Mouse (Mus musculus) ovary, postnatal 10 days (tissue): Measurements from ENCODE around the gene Pde4d.

Experiments
- DNase-seq: peaks from one replicate; pipeline ENCODE4 v3.0.0; 2022; ENCODE audit warnings: low spot score

Gene Pde4d

DNA sequence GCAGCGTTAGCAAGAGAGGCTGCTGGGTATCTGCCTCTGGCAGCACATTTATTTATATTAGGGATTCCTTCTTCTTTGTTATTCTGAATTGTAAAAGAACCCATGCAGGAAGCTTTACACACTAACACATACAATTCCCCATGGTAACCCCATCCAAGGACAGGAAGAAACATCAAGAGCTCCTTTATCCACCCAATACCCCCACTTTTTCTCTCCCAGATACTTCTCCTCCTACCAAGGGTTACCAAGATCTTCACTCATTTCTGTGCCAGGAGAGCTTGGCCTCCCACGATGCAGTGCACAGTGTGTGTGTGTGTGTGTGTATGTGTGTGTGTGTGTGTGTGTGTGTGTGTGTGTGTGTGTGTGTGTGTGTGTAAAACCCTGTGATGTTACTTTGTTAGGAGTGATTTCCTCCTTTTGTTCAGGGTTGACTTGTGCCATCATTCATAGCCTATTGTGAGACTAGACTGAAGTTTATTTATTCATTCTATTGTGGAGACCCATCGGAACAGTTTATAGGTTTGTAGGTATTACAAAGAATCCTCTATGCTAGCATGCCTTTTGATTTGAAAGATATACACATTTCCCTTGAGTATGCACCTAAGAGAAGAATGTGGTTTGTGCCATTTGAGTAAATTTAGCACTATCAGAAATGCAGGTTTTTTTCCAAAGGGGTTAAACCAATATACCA lies 846.7 kb downstream of the Pde4d start:
- DNase-seq: no peak

- DNase-seq: no peak
These were observed 849.1 kb downstream of the Pde4d start for GRCm38 (mm10) chr13:109298852-109299251.

DNA sequence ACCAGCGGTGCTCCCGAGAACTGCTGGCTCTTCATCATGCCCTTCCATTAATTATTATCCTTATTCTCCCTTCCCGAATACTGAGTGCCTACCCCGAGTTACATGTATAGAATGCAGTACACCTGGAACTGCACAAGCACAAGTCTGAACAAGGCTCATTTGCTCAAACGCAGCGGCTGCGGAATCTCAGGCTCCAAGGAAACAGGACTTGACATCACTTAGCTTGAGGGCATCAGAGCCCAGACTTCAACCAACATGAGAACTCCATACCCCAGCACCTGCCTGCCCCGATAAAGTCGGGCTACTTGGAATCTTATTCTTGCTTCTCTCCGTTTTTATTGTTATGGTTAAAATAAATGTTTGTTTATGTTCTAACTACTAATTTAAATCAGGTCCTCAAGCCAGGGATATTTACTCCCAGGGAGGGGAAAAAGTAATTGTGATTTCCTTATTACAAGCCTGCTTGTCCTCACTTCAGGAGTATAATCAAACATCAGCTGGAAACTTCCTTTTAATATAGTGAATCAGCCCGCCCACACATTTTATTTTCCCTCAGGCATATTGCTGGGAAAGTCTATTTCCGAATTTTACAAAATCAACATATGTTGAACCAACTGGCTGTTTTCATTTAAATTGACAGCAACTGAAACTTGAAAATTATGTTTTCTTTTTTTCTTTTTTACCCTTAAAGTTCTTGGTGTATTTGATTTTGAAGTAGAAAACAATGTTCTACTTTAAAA lies 849.9 kb downstream of the Pde4d start:
- DNase-seq: no peak

- DNase-seq: no peak
These were observed 862.8 kb downstream of the Pde4d start for GRCm38 (mm10) chr13:109312542-109312941.

GRCm38 (mm10) chr13:109315608-109316007 lies 865.9 kb downstream of the Pde4d start:
- no peak for DNase-seq

DNA sequence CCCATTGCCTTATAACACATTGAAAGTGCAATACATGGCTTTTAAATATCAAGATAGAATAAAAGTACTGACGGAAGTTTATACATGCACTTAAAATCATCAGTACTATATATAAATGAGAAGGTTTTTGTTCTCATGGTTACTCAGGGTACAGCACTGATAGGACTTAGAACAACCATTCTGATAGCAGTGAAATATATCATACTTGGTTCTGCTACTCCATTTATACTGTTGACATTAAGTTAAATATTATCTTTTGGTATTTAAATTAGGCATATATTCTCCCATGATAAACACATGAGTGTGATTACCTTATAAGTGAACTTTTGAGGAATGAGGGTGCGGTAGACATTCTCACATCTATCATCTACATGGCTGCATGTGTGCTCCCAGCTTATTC lies 867.9 kb downstream of the Pde4d start:
- DNase-seq: no peak

DNA sequence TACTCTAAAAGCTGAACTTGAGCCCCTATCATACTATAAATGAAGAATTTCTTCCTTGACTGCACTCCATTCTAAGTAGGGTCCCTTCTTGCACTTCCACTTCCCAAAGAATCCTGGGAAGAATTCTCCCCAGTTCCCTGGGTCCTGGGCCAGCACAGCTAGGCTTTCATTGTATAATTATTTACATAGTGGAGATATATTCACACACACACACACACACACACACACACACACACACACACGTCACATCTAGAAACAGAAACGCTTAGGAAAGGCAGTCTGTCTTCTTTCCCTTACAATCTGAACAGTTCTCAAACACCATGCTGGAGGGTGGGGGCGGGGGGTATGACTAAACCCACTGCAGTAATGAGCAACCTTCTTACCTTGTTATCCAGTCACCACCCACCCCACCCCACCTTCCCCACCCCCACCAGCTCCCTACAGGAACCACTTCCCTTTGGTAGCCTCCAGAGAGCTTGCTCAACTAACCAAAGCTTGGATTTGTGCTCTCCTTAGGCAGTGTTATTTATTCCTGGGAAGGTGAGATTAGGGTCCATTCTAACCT lies 868.8 kb downstream of the Pde4d start:
- DNase-seq: no peak

DNA sequence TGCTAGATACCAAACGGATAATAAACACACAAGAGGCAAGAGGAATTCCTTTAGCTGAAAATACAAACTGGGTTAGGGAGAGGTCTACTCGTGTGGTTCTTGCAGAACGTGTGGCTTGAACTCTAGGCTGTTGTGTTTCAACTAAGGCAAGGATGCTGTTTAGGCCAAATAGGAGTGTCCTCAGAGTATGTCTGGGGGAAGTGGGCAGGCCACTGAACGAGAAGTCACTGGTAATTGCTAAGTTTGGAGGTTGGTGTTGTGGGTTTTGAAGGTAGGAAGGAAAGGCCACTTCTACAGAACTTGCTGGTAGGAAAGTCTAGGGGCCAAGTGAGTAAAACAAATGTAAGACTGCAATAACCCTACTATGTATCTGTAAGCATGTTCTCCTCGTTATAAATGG lies 876.3 kb downstream of the Pde4d start:
- DNase-seq: no peak

GRCm38 (mm10) chr13:109331563-109331962 lies 881.8 kb downstream of the Pde4d start:
- DNase-seq: no peak

GRCm38 (mm10) chr13:109341902-109342301 lies 892.2 kb downstream of the Pde4d start:
- DNase-seq: no peak

DNA sequence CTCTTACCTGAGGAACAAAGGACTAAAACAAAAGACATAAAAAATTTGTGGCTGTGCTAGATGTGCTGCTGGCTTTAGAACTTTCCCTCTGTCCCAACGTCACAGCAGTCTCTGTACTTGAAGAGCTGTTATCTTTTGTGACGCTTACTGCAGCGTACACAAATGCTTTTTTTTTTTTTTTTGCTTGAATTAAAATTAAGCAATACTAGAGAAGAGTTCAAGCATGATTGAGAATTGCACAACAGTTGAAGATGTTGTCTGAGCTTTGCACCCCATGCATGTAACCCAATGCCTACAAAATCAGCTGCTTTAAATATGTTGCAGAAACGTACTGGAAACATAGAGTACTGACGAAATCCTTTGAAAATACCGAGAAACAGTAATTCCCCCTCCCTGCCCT lies 892.7 kb downstream of the Pde4d start:
- DNase-seq: no peak

DNA sequence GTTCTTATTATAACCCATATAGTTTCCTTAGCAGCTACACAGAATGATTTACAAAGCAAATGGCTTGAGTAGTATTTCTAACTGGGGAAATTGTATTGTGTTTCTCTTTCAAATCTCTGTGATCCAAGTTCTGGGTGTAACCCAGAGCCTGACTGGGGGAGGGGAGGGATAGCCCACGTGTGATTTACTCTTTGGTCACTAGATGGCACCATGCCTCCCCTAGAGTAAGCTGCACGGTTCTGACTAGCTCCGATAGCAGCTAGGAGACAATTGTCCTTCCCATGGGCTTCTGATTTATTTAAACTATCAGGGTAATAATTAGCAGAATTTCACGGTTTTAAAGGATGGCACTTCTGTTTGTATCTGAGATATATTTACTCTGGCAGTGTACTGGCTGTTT lies 893.8 kb downstream of the Pde4d start:
- peak; percentile 22 for DNase-seq

DNA sequence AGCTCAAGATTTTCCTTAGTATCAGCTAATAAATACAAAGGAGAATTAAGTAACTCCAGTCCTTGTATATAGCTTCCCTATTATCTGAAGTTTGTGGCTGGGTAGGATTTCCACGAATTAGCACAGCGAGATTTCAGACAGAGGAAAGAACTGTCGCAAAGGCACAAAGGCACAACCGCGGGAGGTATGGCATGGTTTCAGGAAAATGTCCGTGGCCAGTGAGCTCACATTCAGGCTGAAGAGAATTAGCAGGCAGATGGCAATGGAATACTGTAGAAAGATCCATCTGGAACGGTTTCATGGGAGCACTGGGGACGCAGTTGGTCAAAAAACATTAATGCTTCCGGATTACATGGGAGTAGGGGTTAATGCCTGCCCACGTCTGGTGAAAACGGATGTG lies 898.0 kb downstream of the Pde4d start:
- DNase-seq: no peak

- no peak for DNase-seq
These were observed 898.6 kb downstream of the Pde4d start for GRCm38 (mm10) chr13:109348316-109348715.

- no peak for DNase-seq
These were observed 900.4 kb downstream of the Pde4d start for GRCm38 (mm10) chr13:109350100-109350499.

DNA sequence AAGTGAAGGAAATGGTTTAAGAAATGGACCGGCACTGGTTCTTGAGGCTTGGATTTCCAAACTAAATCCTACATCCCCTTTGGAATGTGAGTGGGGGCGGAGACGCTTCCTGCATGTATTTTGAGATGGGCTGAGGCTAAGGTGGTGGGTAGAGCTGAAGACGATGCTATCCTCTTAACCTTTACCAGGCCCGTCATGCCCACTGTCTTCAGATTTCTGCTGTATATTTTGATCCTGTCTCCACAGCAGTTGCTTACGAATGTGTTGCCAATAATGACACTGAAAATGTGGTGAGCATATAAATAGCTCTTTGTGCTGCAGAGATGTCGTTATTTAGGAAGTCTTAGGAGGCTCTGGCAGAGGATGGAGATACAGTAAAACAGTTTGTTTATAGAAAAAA lies 904.3 kb downstream of the Pde4d start:
- no peak for DNase-seq

GRCm38 (mm10) chr13:109356252-109356651 lies 906.5 kb downstream of the Pde4d start:
- no peak for DNase-seq

DNA sequence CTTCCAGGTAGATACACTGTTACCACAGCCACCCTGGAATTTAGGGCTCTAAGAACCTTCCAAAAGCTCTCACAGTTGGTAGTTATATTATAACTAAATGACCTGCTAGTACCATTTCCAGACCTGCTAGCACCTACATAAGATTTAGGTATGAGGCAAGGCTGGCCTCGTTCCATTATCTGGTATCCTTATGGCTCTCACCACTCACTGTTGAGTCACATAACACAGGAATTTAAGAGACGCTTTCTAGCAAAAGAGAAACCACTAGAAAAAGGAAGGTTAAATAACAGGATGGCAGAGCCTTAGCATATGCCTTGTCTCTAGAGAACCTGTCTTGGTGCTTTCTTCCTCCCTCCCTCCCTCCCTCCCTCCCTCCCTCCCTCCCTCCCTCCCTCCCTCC lies 910.2 kb downstream of the Pde4d start:
- no peak for DNase-seq

GRCm38 (mm10) chr13:109362340-109362739 lies 912.6 kb downstream of the Pde4d start:
- DNase-seq: no peak

- no peak for DNase-seq
These were observed 924.7 kb downstream of the Pde4d start for GRCm38 (mm10) chr13:109374465-109374864.

DNA sequence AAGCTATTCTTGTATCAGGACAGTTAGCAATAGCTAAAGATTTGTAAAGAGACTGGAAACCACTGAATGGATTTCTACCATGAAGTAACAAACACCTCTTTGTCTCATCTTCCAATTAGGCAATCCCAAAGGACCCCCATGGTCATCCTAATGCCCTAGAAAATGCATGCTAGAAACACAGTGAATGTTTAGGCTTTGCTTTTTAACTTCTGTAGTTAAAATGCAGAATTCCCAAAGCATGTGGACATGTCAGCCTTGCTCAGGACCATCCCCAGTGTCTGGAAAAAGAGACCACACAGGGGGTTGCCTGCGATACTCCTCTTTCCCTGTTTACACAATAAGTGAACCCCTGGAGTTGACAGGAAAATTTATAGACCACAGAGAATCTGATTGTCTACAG lies 926.9 kb downstream of the Pde4d start:
- DNase-seq: no peak

DNA sequence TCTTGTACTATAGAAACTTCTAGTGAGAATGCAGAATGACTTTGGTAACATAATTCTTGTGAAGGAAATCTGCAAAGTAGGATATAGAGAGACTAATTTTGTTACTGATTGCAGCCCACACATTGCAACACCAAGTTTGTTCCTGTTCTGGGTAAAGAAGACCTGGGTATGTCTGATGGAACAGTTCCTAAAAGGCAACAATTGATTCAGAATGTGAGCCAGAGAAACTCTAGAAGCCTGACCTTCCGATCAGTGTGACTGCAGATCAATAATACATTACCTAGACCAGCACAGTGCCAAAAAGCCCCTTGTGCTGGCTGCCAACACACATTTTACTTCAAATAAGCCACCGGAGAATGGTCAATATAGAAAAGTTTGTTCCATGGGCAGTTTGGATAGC lies 930.4 kb downstream of the Pde4d start:
- no peak for DNase-seq

DNA sequence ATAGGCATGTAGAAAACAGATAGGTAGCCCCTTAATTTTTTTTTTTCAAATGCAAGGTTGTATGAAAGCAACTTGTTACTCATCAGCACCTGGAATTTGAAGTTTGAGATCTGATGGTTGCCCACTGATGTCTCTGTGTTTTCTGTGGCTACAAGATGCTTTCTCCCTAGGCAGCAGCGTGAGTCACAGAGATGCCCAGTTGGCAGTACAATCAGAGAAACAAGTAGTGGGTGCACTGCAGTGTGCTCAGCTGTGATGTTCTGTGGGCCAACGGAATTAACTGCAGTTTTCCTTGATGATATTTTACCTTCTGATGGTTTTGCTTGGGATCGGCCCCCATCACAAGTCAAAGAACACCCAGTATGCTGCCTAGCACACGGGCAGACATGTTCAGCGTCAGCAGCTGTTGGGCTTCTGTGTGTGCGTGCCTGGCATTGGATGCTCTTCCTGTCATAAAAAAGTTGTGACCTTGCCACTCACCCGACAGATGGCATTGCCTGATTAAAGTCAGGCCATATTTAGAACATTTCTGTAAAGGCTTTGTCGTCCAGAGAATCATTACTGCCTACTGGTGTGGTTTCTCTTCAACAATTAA lies 939.0 kb downstream of the Pde4d start:
- DNase-seq: no peak
